Mouse (Mus musculus) heart, postnatal 0 days (tissue): ENCODE measurements around the gene Tmem126b. TPM values are rescaled to one million over a fixed set of nuclear protein-coding genes. Genes with fewer than 3 reads are reported as not detected.

Source experiments
- ATAC-seq: fragments of 200-750 bp; cut with Nextera tagmentation; 2 replicates; pipeline ENCODE4 v1.8.0; 2017; ENCODE audit warnings: low read depth, moderate number of reproducible peaks, moderate library complexity; ENCODE audit not compliant: insufficient read depth
- DNase-seq: peaks from one replicate; pipeline ENCODE4 v3.0.0-alpha.2; 2016; ENCODE audit warnings: low spot score
- H3K27ac ChIP-seq: fragments of 300-500 bp; sonication (generic); 2 replicates; pipeline ENCODE4 v1.5.1; 2014; ENCODE audit warnings: low read depth, mild to moderate bottlenecking
- H3K27me3 ChIP-seq: fragments of 300-500 bp; sonication (generic); 2 replicates; pipeline ENCODE4 v1.6.1; 2014; ENCODE audit warnings: low read length, mixed read lengths; ENCODE audit not compliant: control insufficient read depth, insufficient read depth
- H3K36me3 ChIP-seq: fragments of 300-500 bp; sonication (generic); replicated peaks from 2 replicates; pipeline ENCODE4 v1.6.1; 2014; ENCODE audit warnings: low read length, mixed read lengths; ENCODE audit not compliant: control insufficient read depth, insufficient read depth
- H3K4me1 ChIP-seq: fragments of 300-500 bp; sonication (generic); 2 replicates; pipeline ENCODE4 v1.6.1; 2014; ENCODE audit warnings: antibody characterized with exemption; ENCODE audit not compliant: control insufficient read depth, insufficient read depth
- H3K4me2 ChIP-seq: fragments of 300-500 bp; sonication (generic); 2 replicates; pipeline ENCODE4 v1.6.1; 2014; ENCODE audit warnings: low read depth, mild to moderate bottlenecking, low read length, moderate library complexity
- H3K4me3 ChIP-seq: fragments of 300-500 bp; sonication (generic); 2 replicates; pipeline ENCODE4 v1.5.1; 2014; ENCODE audit warnings: low read depth, low read length
- H3K9ac ChIP-seq: fragments of 300-500 bp; sonication (generic); replicated peaks from 2 replicates; pipeline ENCODE4 v1.6.1; 2014; ENCODE audit warnings: low read depth, low read length, mixed read lengths
- H3K9me3 ChIP-seq: fragments of 300-500 bp; sonication (generic); replicated peaks from 2 replicates; pipeline ENCODE4 v1.6.1; 2016; ENCODE audit warnings: low read length; ENCODE audit not compliant: control insufficient read depth
- CTCF ChIP-seq: IDR thresholded peaks from 2 replicates; pipeline ENCODE4 v1.5.1; 2016; ENCODE audit warnings: antibody characterized with exemption, control low read depth, low read depth
- EP300 ChIP-seq: IDR thresholded peaks from 2 replicates; pipeline ENCODE4 v1.6.1; 2016; ENCODE audit warnings: antibody characterized with exemption, low read depth
- WGBS: fragments of 180-500 bp; shearing (Covaris S2); extraction: QIAGEN DNeasy Blood & Tissue Kit; methylation state at CpG from one replicate; pipeline ENCODE4 v1.1.7; 2014; 5-methylcytosine and 5-hydroxymethylcytosine counted together
- polyA plus RNA-seq: library from polyadenylated mRNA; unstranded; fragments of >200 nt; fragmentation: Nextera tagmentation; extraction: Ambion mirVana; gene quantifications from 2 replicates; pipeline ENCODE4 v1.2.1, GENCODE M21; 2015
- total RNA-seq: library from RNA; depleted of rRNA; stranded (reverse); fragments of >200 nt; gene quantifications from 2 replicates; pipeline ENCODE4 v1.2.3, GENCODE M21; 2014; ENCODE audit warnings: low replicate concordance; rRNA removed

The Tmem126b gene
- total and polyA plus RNA-seq, 2 experiments from 2014 or later, result 12.7 to 30.6 TPM

GRCm38 (mm10) chr7:90440044-90440443, 35.8 kb downstream of the Tmem126b start:
- Histone ChIP-seq H3K27ac (no peak overlapping the region), H3K27me3 (no peaks in the 10 kb centered on the region), H3K36me3 (no peaks in the 10 kb centered on the region), H3K9ac (no peak overlapping the region), H3K4me1 (no peaks in the 10 kb centered on the region), H3K4me2 (no peak overlapping the region), H3K4me3 (no peak overlapping the region), H3K9me3 (no peaks in the 10 kb centered on the region)
- no peak for DNase-seq
- 74% methylated on average over 4 of the region's 4 CpGs for WGBS
- ATAC-seq, result no peak
- TF ChIP-seq EP300 (no peak), CTCF (no peak)

GRCm38 (mm10) chr7:90432221-90432620, 43.6 kb downstream of the Tmem126b start:
- H3K4me3 ChIP-seq, result no peak overlapping the region

GRCm38 (mm10) chr7:90427006-90427405, 48.8 kb downstream of the Tmem126b start:
- Histone ChIP-seq H3K27me3 (no peaks in the 10 kb centered on the region), H3K9ac (peak overlapping the region; percentile 15; the same call in 1 of the 2 replicates), H3K4me3 (peak overlapping the region; percentile 52), H3K4me1 (peaks cover 5% of the 10 kb centered on the region), H3K27ac (no peak overlapping the region), H3K9me3 (no peaks in the 10 kb centered on the region), H3K36me3 (no peaks in the 10 kb centered on the region), H3K4me2 (peak overlapping the region; percentile 91)
- ATAC-seq, result no peak
- no peak for DNase-seq
- TF ChIP-seq EP300, result no peak
- WGBS, result 54% methylated on average over 9 of the region's 9 CpGs

More at GRCm38 (mm10) chr7:90432221-90432620, 43.6 kb downstream of the Tmem126b start:
- Histone ChIP-seq H3K9ac (no peak overlapping the region), H3K4me2 (no peak overlapping the region), H3K27me3 (no peaks in the 10 kb centered on the region), H3K4me1 (no peaks in the 10 kb centered on the region), H3K9me3 (no peaks in the 10 kb centered on the region), H3K36me3 (no peaks in the 10 kb centered on the region), H3K27ac (no peak overlapping the region)
- ATAC-seq (no peak), DNase-seq (no peak)
- TF ChIP-seq CTCF, result no peak
- TF ChIP-seq EP300, result no peak

- H3K36me3 ChIP-seq, result no peaks in the 10 kb centered on the region
- H3K27ac ChIP-seq, result peak within 1 kb of the TSS; percentile 20; the same call in 1 of the 2 replicates
- peak; percentile 100 for ATAC-seq
- peak; percentile 97 for DNase-seq
- H3K9me3 ChIP-seq, result no peaks in the 10 kb centered on the region
- peak within 1 kb of the TSS; percentile 52 for H3K4me3 ChIP-seq
- H3K4me2 ChIP-seq, result peak within 1 kb of the TSS; percentile 91
- TF ChIP-seq CTCF, result no peak
- no peak for TF ChIP-seq EP300
- H3K27me3 ChIP-seq, result no peaks in the 10 kb centered on the region
- H3K9ac ChIP-seq, result peak within 1 kb of the TSS; percentile 33; the same call in 1 of the 2 replicates
- H3K4me1 ChIP-seq, result peaks cover 5% of the 10 kb centered on the region
- 19% methylated on average over 29 of the region's 29 CpGs for WGBS
These were observed 49.5 kb downstream of the Tmem126b start, which contains the start of gene Ccdc89 for GRCm38 (mm10) chr7:90426020-90427001. Ccdc89 (plus strand) TSS chr7:90426577.

Other genes starting within 250 kb of the Tmem126b start
- gene Ccdc83, start 210.2 kb downstream of the Tmem126b start, total RNA-seq, result not detected in 2 replicates
- gene Ccdc83, start 210.2 kb downstream of the Tmem126b start, polyA plus RNA-seq, result not detected in 2 replicates
- gene Sytl2, start 173.7 kb downstream of the Tmem126b start, total RNA-seq, result 4.6 and 7.0 TPM in 2 replicates
- 8.0 and 8.7 TPM in 2 replicates for gene Sytl2, start 173.7 kb downstream of the Tmem126b start, polyA plus RNA-seq
- not detected in 2 replicates for gene Ccdc89, start 49.4 kb downstream of the Tmem126b start, total RNA-seq
- gene Ccdc89, start 49.4 kb downstream of the Tmem126b start, polyA plus RNA-seq, result 0.30 and 0.51 TPM in 2 replicates
- gene Crebzf, start 33.3 kb downstream of the Tmem126b start, total RNA-seq, result 49.3 and 55.3 TPM in 2 replicates
- gene Crebzf, start 33.3 kb downstream of the Tmem126b start, polyA plus RNA-seq, result 10.6 and 11.3 TPM in 2 replicates
- gene Tmem126a, start 18.8 kb downstream of the Tmem126b start, total RNA-seq, result 82.2 and 107 TPM in 2 replicates
- gene Tmem126a, start 18.8 kb downstream of the Tmem126b start, polyA plus RNA-seq, result 185 and 187 TPM in 2 replicates
- gene Dlg2, start 671 bp upstream of the Tmem126b start, total RNA-seq, result 2.3 and 8.6 TPM in 2 replicates
- gene Dlg2, start 671 bp upstream of the Tmem126b start, polyA plus RNA-seq, result 1.3 and 2.1 TPM in 2 replicates